Comparison of ENCODE assay signal across 15 mouse cellular contexts in the genomic region with DNA sequence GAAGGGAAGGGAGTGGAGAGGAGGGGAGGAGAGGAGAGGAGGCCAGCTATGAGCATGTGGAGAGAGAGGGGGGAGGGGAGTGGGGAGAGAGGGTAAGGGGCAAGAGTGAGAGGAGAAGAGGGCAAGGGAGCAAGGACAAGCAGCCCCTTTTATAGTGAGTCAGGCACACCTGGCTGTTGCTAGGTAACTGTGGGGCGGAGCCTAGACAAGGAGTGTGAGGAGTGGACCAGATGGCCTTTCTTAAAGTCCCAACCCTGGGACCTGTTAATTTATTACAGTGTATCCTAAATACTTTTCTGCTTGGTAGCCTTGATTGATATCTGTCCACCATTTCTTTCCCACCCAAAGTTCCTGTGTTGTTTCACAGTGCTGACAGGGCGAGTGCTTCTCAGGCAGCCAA. TPM values are rescaled to one million over a fixed set of nuclear protein-coding genes. Genes with fewer than 3 reads are reported as not detected.
"Had no signal": no experiment of that assay in that cellular context is flagged by ENCODE, and none has a peak within 500 bp of the region (broad histone marks: within the 10 kb centered on the region; RNA-seq: fewer than 3 reads in every experiment).

No protein-coding gene starts in this region.

- H3K36me3 ChIP-seq: limb, embryonic 12.5 days; liver, embryonic 13.5 days; midbrain, embryonic 13.5 days; neural tube, embryonic 15.5 days had no signal

- H3K9me3 ChIP-seq: limb, embryonic 12.5 days; liver, embryonic 13.5 days; midbrain, embryonic 13.5 days; neural tube, embryonic 15.5 days had no signal

- DNase-seq: kidney, adult 11 months; kidney, adult 9 months; kidney, postnatal 10 days; liver; liver, embryonic 13.5 days; liver, postnatal 0 days; lung, postnatal 36 days; right cerebral cortex, adult 18-20 months; right cerebral cortex, postnatal 25 days had no signal

- H3K4me1 ChIP-seq: limb, embryonic 12.5 days had no signal

- H3K4me3 ChIP-seq: limb, embryonic 12.5 days; liver, embryonic 13.5 days; midbrain, embryonic 13.5 days; myocyte; neural tube, embryonic 15.5 days had no signal

- H3K27ac ChIP-seq: limb, embryonic 12.5 days; liver, embryonic 13.5 days; midbrain, embryonic 13.5 days; neural tube, embryonic 15.5 days had no signal

- H3K9ac ChIP-seq: limb, embryonic 12.5 days; liver, embryonic 13.5 days; liver, postnatal 0 days; midbrain, embryonic 13.5 days; neural tube, embryonic 15.5 days had no signal

- H3K27me3 ChIP-seq: liver, embryonic 13.5 days; midbrain, embryonic 13.5 days; neural tube, embryonic 15.5 days had no signal

RNA-seq across cellular contexts. Expression of a gene that starts 36.1 kb away (rescaled TPM):
- total RNA-seq: megakaryocyte progenitor cell, adult 5-6 weeks had no signal
- polyA plus RNA-seq: limb, embryonic 12.5 days; liver, embryonic 13.5 days; liver, postnatal 0 days; lung, embryonic 16.5 days; myocyte had no signal
